Mouse (Mus musculus): ENCODE measurements around the gene Esm1. TPM values are rescaled to one million over a fixed set of nuclear protein-coding genes. Genes with fewer than 3 reads are reported as not detected.
A peak's percentile ranks its signal among the peaks of the same experiment; 100 is the strongest.

Gene Esm1
- polyA plus RNA-seq (2016; fragmentation: Nextera tagmentation; extraction: Ambion mirVana) = 1.8 and 2.6 TPM in 2 replicates

GRCm38 (mm10) chr13:113209624-113210023 lies at the start of gene Esm1:
Esm1 (plus strand) TSS chr13:113209659.
- H3K4me3 ChIP-seq = no peak within 1 kb of the TSS
- 56% methylated on average over 15 of the region's 15 CpGs for WGBS
- H3K27me3 ChIP-seq (ENCODE audit: low read depth, poor library complexity, severe bottlenecking) = peaks cover 13% of the 10 kb centered on the region
- H3K4me1 ChIP-seq = peaks cover 6% of the 10 kb centered on the region
- H3K9me3 ChIP-seq (replicated peaks) = no peaks in the 10 kb centered on the region
- H3K27ac ChIP-seq (replicated peaks) = no peak within 1 kb of the TSS
- no peak for DNase-seq (ENCODE audit: low spot score)
- no peaks in the 10 kb centered on the region for H3K36me3 ChIP-seq

DNA sequence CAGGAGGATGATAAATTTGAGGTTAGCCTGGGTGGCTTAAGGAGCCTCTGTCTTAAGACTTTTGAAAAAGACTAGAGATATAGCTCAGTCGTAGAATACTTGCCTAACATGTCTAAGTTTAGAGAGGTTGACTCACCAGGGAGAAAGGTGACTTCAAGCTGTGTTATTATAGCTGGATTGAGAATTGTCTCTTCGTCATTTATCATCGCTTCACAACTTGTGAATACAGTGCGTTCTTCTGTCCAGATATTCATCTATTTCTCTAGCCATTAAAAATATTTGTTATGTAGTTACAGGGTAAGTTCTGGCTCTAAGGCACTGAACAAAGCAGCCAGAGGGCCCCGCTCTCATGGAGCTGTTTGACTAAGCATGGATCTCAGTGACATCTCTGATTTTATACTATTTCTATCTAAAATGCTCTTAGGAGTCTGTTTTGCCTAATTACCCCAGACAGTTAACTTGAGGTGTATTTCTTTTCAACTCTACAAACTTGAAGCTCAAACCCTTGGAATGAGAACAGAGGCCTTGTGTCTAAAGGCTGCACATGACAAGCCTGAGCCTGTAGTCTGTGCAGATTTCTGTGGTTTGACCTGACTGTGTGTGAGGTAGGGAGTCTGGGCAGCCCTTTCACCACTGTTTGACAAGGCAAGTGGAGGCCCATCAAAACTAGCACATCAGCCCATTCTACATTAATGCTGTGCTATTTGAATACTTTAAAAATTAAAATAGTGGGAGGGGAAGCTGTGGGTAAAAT lies 45.0 kb upstream of the Esm1 start:
- H3K27ac ChIP-seq (replicated peaks) = no peak overlapping the region
- H3K36me3 ChIP-seq = no peaks in the 10 kb centered on the region
- H3K27me3 ChIP-seq (ENCODE audit: low read depth, poor library complexity, severe bottlenecking) = no peaks in the 10 kb centered on the region
- no peaks in the 10 kb centered on the region for H3K4me1 ChIP-seq
- no peak for DNase-seq (ENCODE audit: low spot score)
- 91% methylated on average over 5 of the region's 5 CpGs for WGBS
- H3K4me3 ChIP-seq = no peak overlapping the region
- no peaks in the 10 kb centered on the region for H3K9me3 ChIP-seq (replicated peaks)

DNA sequence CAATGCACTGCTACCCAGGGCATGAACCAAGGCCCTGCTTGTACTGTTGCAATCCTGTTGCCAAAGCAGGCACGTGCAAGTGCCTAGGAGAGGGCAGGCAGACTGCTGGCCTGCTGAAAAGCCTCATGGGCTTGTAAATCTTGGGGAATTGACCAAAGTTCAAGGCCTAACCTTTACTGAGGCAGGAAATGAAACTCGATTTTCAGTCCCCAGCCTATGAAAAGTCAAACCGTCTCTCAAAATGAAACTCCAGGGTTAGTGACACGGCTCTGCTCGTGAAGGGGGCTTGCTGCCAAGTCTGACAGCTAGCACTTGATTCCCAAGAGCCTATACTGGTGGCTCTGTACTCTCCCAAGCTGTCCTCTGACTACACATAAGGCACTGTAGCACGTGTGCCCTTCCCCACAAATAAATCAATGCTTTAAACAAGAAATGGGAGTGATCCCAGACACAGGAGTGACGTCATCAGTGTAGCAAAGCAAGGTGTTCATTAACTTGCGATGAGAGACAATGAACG lies 41.4 kb upstream of the Esm1 start:
- H3K4me3 ChIP-seq = no peak overlapping the region
- H3K9me3 ChIP-seq (replicated peaks) = no peaks in the 10 kb centered on the region
- no peak overlapping the region for H3K27ac ChIP-seq (replicated peaks)
- no peak for DNase-seq (ENCODE audit: low spot score)
- H3K36me3 ChIP-seq = no peaks in the 10 kb centered on the region
- no peaks in the 10 kb centered on the region for H3K4me1 ChIP-seq
- WGBS = 83% methylated on average over 9 of the region's 9 CpGs
- H3K27me3 ChIP-seq (ENCODE audit: low read depth, poor library complexity, severe bottlenecking) = no peaks in the 10 kb centered on the region

GRCm38 (mm10) chr13:113170256-113170655 lies 39.2 kb upstream of the Esm1 start:
- H3K27me3 ChIP-seq (ENCODE audit: low read depth, poor library complexity, severe bottlenecking) = no peaks in the 10 kb centered on the region
- no peaks in the 10 kb centered on the region for H3K9me3 ChIP-seq (replicated peaks)
- H3K4me3 ChIP-seq = no peak overlapping the region
- no peaks in the 10 kb centered on the region for H3K4me1 ChIP-seq
- no peak for DNase-seq (ENCODE audit: low spot score)
- H3K27ac ChIP-seq (replicated peaks) = no peak overlapping the region
- no peaks in the 10 kb centered on the region for H3K36me3 ChIP-seq

DNA sequence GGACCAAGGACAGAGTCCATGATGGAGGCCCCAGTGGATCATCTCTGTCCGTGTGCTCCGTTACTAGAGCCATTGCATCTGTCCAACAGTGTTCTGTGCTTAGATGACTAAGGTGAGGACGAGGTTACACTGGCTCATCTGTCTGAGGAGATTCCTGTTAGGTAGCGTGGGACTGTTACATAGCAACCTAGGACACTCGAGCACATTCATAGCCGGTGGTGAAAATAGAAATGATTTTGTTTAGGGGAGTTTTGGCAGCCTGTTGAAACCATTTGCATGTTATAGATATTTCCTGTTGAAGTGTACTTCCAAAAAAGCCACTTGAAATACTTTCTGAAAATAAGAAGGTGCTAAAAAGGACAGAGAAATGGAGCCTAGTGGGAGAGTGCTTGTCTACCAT lies 35.3 kb upstream of the Esm1 start:
- Histone ChIP-seq H3K27me3 (ENCODE audit: low read depth, poor library complexity, severe bottlenecking) (no peaks in the 10 kb centered on the region), H3K4me1 (no peaks in the 10 kb centered on the region), H3K36me3 (no peaks in the 10 kb centered on the region), H3K27ac (replicated peaks) (no peak overlapping the region), H3K9me3 (replicated peaks) (no peaks in the 10 kb centered on the region), H3K4me3 (no peak overlapping the region)
- DNase-seq (ENCODE audit: low spot score) = no peak
- WGBS = 91% methylated on average over 6 of the region's 6 CpGs

DNA sequence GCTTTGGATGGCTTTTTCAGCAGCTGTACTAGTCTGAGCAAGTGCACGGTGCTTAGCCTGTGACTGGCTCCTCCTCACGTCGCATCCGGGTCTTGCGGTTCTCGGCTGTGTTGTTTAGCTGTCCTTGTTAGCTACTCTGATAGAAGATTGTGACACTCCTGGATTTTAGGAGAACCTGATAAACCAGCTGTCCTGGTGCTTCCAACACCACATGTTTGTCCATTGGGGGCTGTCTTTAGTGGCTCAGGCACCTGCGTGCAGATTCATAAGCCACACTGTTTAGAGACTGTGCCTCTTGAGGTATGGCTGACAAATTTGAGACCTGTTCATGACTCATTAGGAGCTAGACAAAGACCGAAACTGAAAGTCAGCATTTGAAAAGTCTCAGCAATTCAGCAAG lies 26.1 kb upstream of the Esm1 start:
- Histone ChIP-seq H3K4me1 (peaks cover 10% of the 10 kb centered on the region), H3K4me3 (no peak overlapping the region), H3K27ac (replicated peaks) (no peak overlapping the region), H3K36me3 (no peaks in the 10 kb centered on the region), H3K9me3 (replicated peaks) (peaks cover 7% of the 10 kb centered on the region; the same call in 1 of the 2 replicates), H3K27me3 (ENCODE audit: low read depth, poor library complexity, severe bottlenecking) (no peaks in the 10 kb centered on the region)
- DNase-seq (ENCODE audit: low spot score) = no peak
- WGBS = 89% methylated on average over 8 of the region's 8 CpGs

- no peak for DNase-seq (ENCODE audit: low spot score)
- Histone ChIP-seq H3K27me3 (ENCODE audit: low read depth, poor library complexity, severe bottlenecking) (no peaks in the 10 kb centered on the region), H3K4me1 (peaks cover 10% of the 10 kb centered on the region), H3K27ac (replicated peaks) (no peak overlapping the region), H3K9me3 (replicated peaks) (peaks cover 11% of the 10 kb centered on the region; the same call in 1 of the 2 replicates), H3K4me3 (no peak overlapping the region), H3K36me3 (no peaks in the 10 kb centered on the region)
- 87% methylated on average over 4 of the region's 4 CpGs for WGBS
These were observed 25.7 kb upstream of the Esm1 start for GRCm38 (mm10) chr13:113183720-113184119.

DNA sequence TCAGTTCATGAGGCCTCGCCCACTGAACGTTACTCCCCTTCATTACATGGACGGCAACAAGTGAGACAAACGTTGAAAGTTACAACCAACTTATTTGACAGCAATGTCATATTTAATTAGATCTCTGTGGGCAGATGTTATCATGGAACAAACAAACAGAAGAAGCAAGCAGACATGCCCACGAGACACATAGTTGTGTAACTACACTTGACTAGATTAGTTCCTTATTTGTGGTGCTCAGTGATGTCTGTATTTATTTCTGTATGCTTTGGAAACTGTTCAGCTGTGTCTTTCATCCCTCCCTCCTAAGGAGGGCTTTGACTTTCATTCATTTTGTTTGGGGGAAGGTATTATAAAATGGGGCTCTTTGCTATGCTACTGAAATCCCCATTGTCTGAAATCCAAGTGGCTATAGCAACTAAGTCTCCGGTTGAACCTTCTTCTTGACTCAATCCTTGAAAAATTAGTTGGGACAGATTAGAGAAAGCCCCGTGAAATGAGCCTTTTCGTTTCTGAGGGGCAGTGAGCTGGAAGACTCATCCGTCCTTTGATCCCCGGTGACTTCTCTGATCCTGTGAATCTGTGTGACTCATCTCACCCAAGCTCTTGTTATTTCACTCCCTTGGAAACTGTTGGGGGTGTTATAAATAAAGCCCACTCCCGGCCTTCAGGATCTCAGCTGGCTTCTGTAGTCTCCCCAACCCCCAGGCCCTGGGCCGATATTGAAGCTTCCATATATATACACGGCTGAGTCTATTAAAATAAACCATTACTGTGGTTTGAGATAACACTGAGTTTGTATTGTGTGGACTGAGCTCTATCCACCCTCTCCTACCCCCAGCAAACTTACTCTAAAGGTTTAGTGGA lies 12.4 kb upstream of the Esm1 start:
- no peaks in the 10 kb centered on the region for H3K36me3 ChIP-seq
- H3K27me3 ChIP-seq (ENCODE audit: low read depth, poor library complexity, severe bottlenecking) = peaks cover 22% of the 10 kb centered on the region; the same call in 1 of the 2 replicates
- H3K9me3 ChIP-seq (replicated peaks) = no peaks in the 10 kb centered on the region
- H3K4me3 ChIP-seq = no peak overlapping the region
- H3K27ac ChIP-seq (replicated peaks) = 0 out of 2 replicates have a peak overlapping the region, but pooled peaks have one; percentile 10
- 35% methylated on average over 13 of the region's 13 CpGs for WGBS
- peak; percentile 41 for DNase-seq (ENCODE audit: low spot score)
- H3K4me1 ChIP-seq = peaks cover 41% of the 10 kb centered on the region

DNA sequence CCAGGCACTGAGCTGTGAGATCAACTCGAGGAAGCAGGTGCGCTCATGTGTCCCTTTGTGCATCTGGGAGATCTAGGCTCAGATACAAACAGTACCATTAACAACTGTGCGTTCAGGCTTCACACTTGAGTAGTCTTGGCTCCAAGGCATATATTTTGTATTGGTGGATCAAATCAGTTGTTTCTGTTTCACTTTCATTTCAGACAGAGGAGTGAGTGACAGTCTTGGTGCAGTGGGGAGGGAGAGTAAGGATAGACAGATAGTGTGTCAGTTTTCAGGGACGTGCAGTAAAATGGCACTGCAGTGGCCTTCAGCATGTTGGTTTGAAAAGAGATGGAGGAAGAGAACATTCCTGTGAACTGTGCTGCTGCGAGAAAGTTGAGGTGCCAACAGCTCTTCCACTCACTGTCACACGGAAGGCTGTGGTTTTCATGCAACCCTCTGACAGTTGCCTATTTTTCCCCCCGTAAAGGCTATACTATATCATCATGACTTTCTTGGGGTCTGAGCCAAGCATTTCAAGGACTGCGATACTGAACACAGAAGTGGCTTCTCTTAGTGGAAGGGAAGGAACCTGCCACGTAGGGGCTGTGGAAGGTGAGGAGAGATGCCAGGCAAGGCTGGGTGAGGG lies 11.5 kb upstream of the Esm1 start:
- DNase-seq (ENCODE audit: low spot score) = no peak
- Histone ChIP-seq H3K27me3 (ENCODE audit: low read depth, poor library complexity, severe bottlenecking) (peaks cover 22% of the 10 kb centered on the region; the same call in 1 of the 2 replicates), H3K9me3 (replicated peaks) (no peaks in the 10 kb centered on the region), H3K36me3 (no peaks in the 10 kb centered on the region), H3K27ac (replicated peaks) (0 out of 2 replicates have a peak overlapping the region, but pooled peaks have one; percentile 10), H3K4me3 (no peak overlapping the region), H3K4me1 (peaks cover 40% of the 10 kb centered on the region)
- WGBS = 78% methylated on average over 9 of the region's 9 CpGs

GRCm38 (mm10) chr13:113199331-113199730 lies 10.1 kb upstream of the Esm1 start:
- Histone ChIP-seq H3K36me3 (no peaks in the 10 kb centered on the region), H3K27me3 (ENCODE audit: low read depth, poor library complexity, severe bottlenecking) (peaks cover 22% of the 10 kb centered on the region; the same call in 1 of the 2 replicates), H3K9me3 (replicated peaks) (no peaks in the 10 kb centered on the region), H3K27ac (replicated peaks) (no peak overlapping the region), H3K4me3 (no peak overlapping the region), H3K4me1 (peaks cover 40% of the 10 kb centered on the region)
- no peak for DNase-seq (ENCODE audit: low spot score)
- WGBS = 70% methylated on average over 3 of the region's 3 CpGs

DNA sequence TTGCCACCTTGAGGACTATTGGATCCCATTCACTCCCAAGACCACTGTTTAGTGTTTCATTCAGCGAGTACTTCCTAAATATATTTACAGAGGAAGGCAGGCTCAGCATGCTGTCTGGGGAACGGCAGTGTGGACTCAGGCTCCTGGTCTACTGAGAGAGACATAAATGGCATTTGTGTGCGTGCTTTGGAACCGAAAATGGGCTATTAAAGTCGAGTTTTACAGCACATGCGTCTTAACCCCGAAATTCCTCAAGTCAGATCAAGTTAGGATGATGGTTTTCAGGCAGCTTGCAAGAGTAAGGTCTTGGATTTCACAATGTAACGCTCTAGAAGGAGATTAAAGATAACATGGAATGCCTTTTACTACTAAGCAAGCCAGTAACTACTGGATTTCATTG lies 8.7 kb upstream of the Esm1 start:
- Histone ChIP-seq H3K27ac (replicated peaks) (no peak overlapping the region), H3K36me3 (no peaks in the 10 kb centered on the region), H3K27me3 (ENCODE audit: low read depth, poor library complexity, severe bottlenecking) (peaks cover 12% of the 10 kb centered on the region; the same call in 1 of the 2 replicates), H3K4me1 (peaks cover 39% of the 10 kb centered on the region), H3K4me3 (no peak overlapping the region), H3K9me3 (replicated peaks) (no peaks in the 10 kb centered on the region)
- DNase-seq (ENCODE audit: low spot score) = no peak
- WGBS = 79% methylated on average over 8 of the region's 8 CpGs

DNA sequence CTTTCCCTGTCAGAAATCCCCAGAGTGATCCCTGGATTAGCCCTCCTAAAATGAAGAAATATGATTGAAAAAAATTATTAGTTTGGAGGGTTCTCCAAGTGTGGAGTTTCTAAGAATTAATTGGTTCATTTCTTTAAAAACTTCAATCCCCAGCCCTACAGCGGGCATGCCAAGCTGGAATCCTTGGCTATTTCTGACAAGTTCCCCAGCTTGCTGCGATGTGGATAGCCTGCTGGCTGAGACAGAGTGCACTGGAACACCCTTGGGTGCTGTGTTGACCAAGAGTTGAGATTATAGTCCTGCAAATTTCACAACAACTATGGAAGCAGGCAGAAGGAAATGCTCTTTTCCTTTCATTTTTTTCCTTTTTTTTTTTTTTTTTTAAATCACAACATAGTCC lies 7.8 kb upstream of the Esm1 start:
- DNase-seq (ENCODE audit: low spot score) = peak; percentile 8
- Histone ChIP-seq H3K27me3 (ENCODE audit: low read depth, poor library complexity, severe bottlenecking) (0 out of 2 replicates have a peak, but pooled peaks cover 4% of the 10 kb centered on the region), H3K9me3 (replicated peaks) (no peaks in the 10 kb centered on the region), H3K4me1 (peaks cover 30% of the 10 kb centered on the region), H3K36me3 (no peaks in the 10 kb centered on the region), H3K4me3 (no peak overlapping the region), H3K27ac (replicated peaks) (no peak overlapping the region)
- 97% methylated on average over 2 of the region's 2 CpGs for WGBS

Data from midbrain, embryonic 10.5 days (tissue).